Comparison of ENCODE assay signal across 8 mouse cellular contexts in the genomic region with DNA sequence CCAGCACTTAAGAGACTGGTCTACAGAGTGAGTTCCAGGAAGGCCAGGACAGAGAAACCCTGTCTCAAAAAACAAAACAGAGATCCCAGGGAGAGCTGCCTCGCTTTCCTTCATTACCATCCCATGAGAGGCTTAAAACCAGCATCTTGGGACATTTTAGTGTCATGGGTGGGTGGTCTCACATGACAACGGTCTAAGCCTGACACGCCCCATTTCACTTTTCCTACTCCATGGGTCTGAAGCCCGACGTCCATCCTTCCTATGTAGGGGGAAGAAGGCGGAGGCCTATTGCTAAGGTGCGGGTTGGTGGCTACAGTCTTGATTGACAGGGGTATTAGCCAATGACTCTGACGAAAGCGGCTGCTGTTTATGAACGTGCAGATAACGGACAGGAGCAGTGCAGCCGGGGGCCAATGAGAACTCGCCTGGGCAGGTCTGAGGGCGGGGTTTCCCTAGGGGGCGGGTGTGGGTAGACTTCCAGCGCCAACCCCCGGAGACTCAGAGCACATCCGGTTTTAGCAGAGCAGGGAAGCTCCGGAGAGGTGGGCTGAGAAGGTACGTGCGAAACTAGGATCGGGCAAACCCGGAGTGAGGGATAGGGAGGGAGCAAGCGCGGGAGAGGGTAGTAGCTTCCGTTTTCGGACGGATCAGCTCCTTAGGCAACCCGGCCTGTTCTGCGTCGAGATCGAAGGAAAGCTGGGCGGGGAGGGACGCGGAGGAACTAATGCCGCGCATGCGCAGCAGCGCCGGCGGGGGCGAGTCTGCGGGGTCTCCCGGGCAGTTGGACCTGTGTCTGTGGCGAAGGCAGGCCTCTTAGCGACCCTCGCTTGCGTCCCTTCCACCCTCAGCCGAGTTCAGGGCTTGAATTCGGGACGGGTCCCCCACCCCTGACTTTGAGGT. TPM values are rescaled to one million over a fixed set of nuclear protein-coding genes. Genes with fewer than 3 reads are reported as not detected.
DNase-seq lines count a peak whose midpoint lies in the region; ATAC-seq lines count a peak whose summit lies in the region.

A gene (plus strand): TSS at position 397 of the 900 bp plus-strand sequence.

- H3K36me3 ChIP-seq in forebrain, embryonic 14.5 days (ENCODE audit: control insufficient read depth, insufficient read depth, low read length): no peaks in the 10 kb centered on the region
- no peaks in the 10 kb centered on the region for H3K36me3 ChIP-seq in neural tube, embryonic 15.5 days

- H3K4me2 ChIP-seq in forebrain, embryonic 14.5 days (ENCODE audit: low read length): peak within 1 kb of the TSS; percentile 99
- H3K4me2 ChIP-seq in neural tube, embryonic 15.5 days: peak within 1 kb of the TSS; percentile 90

- intact Hi-C loops in heart, postnatal 14 days (cut with DNase I): no loop called here

- DNase-seq in ES-CJ7 (ENCODE audit: low read depth, low spot score): peak; percentile 100
- peak; percentile 99 for DNase-seq in cerebellum, adult 11 months
- DNase-seq in forebrain, embryonic 14.5 days (ENCODE audit: low spot score): peak; percentile 100
- DNase-seq in heart, postnatal 14 days: peak; percentile 97 to 98
- peak; percentile 100 for DNase-seq in layer of hippocampus, adult 11-12 months (ENCODE audit: low spot score)
- DNase-seq in lung, adult 18-20 months: peak; percentile 99 to 100
- DNase-seq in testis, postnatal 14 days (ENCODE audit: low spot score): peak; percentile 100

- H3K27ac ChIP-seq in forebrain, embryonic 14.5 days (ENCODE audit: low read depth, low read length): peak within 1 kb of the TSS; percentile 70
- H3K27ac ChIP-seq in neural tube, embryonic 15.5 days (replicated peaks): peak within 1 kb of the TSS; percentile 98

- under 1% methylated on average over 51 of the region's 51 CpGs for WGBS in forebrain, embryonic 14.5 days
- WGBS in neural tube, embryonic 15.5 days: under 1% methylated on average over 51 of the region's 51 CpGs

- H3K4me3 ChIP-seq in forebrain, embryonic 14.5 days (ENCODE audit: low read depth, low read length): peak within 1 kb of the TSS; percentile 79
- peak within 1 kb of the TSS; percentile 88 for H3K4me3 ChIP-seq in neural tube, embryonic 15.5 days (replicated peaks)

- H3K27me3 ChIP-seq in forebrain, embryonic 14.5 days (replicated peaks; ENCODE audit: control insufficient read depth, insufficient read depth, low read length): no peaks in the 10 kb centered on the region
- H3K27me3 ChIP-seq in neural tube, embryonic 15.5 days (replicated peaks): no peaks in the 10 kb centered on the region

- peaks cover 20% of the 10 kb centered on the region for H3K4me1 ChIP-seq in forebrain, embryonic 14.5 days (ENCODE audit: control insufficient read depth, insufficient read depth, low read length)
- H3K4me1 ChIP-seq in neural tube, embryonic 15.5 days: peaks cover 44% of the 10 kb centered on the region

- peak within 1 kb of the TSS; percentile 82 for H3K9ac ChIP-seq in forebrain, embryonic 14.5 days (ENCODE audit: low read length)
- H3K9ac ChIP-seq in neural tube, embryonic 15.5 days (replicated peaks): peak within 1 kb of the TSS; percentile 84

- peak; percentile 100 for ATAC-seq in forebrain, embryonic 14.5 days
- ATAC-seq in neural tube, embryonic 15.5 days (ENCODE audit: low FRiP score): peak; percentile 100

- H3K9me3 ChIP-seq in forebrain, embryonic 14.5 days (replicated peaks; ENCODE audit: control insufficient read depth, low read length): no peaks in the 10 kb centered on the region
- H3K9me3 ChIP-seq in neural tube, embryonic 15.5 days (replicated peaks): no peaks in the 10 kb centered on the region

RNA-seq across cellular contexts. Expression of the gene that starts here (rescaled TPM):
- polyA plus RNA-seq in forebrain, embryonic 14.5 days (2014; fragmentation: Nextera tagmentation; extraction: Ambion mirVana): 230 and 247 TPM in 2 replicates
- 100 to 1,000 TPM; 216 to 219 TPM for total RNA-seq in heart, postnatal 14 days (2021)
- polyA plus RNA-seq in neural tube, embryonic 15.5 days (2015; fragmentation: Nextera tagmentation; extraction: Ambion mirVana): 289 and 350 TPM in 2 replicates

Comparison
In these comparisons a context has a peak if more than half of its experiments do, and no peak if none do; other contexts are left out.
1. Peak in every context shown above with its lines: DNase-seq, ATAC-seq, H3K4me3 ChIP-seq and H3K27ac ChIP-seq.